Mouse (Mus musculus) MEL (cell line): ENCODE data around the gene Dhx40.

Experiments
- CHD1 ChIP-seq: IDR thresholded peaks from 2 replicates; pipeline ENCODE4 v1.6.1; 2012; ENCODE audit warnings: low read depth, mild to moderate bottlenecking, inconsistent platforms, low read length, improper control_type of control experiment
- CTCF ChIP-seq, 3 experiments: IDR thresholded peaks in 2 of 3; conservative IDR thresholded peaks in 1 of 3; 2 replicates each; pipeline ENCODE4 v1.5.1; 2011 to 2012; ENCODE audit warnings: low read length in 3 of 3, low read depth in 2 of 3, mild to moderate bottlenecking in 2 of 3, improper control_type of control experiment in 1 of 3, inconsistent platforms in 1 of 3, mixed read lengths in 1 of 3, moderate library complexity in 1 of 3; ENCODE audit not compliant: control insufficient read depth in 1 of 3, insufficient read depth in 1 of 3, poor library complexity in 1 of 3, severe bottlenecking in 1 of 3
- ELF1 ChIP-seq: IDR thresholded peaks from 2 replicates; pipeline ENCODE4 v1.6.1; 2014; ENCODE audit warnings: low read depth, mild to moderate bottlenecking, inconsistent platforms, low read length, improper control_type of control experiment, moderate library complexity
- ETS1 ChIP-seq: IDR thresholded peaks from 2 replicates; pipeline ENCODE4 v1.6.1; 2012; ENCODE audit warnings: low read depth, mild to moderate bottlenecking, inconsistent platforms, low read length, improper control_type of control experiment, moderate library complexity
- GATA1 ChIP-seq: IDR thresholded peaks from 2 replicates; pipeline ENCODE4 v1.6.1; 2011; ENCODE audit warnings: low read depth, low read length, improper control_type of control experiment
- MAX ChIP-seq: IDR thresholded peaks from 2 replicates; pipeline ENCODE4 v1.6.1; 2011; ENCODE audit warnings: low read length, improper control_type of control experiment
- MEF2A ChIP-seq: IDR thresholded peaks from 2 replicates; pipeline ENCODE4 v1.6.1; 2014; ENCODE audit warnings: low read depth, mild to moderate bottlenecking, inconsistent platforms, low read length, improper control_type of control experiment; ENCODE audit not compliant: poor library complexity, insufficient replicate concordance, severe bottlenecking; ENCODE audit errors: extremely low read depth
- NELFE ChIP-seq: IDR thresholded peaks from 2 replicates; pipeline ENCODE4 v1.6.1; 2011; ENCODE audit warnings: low read depth, low read length, improper control_type of control experiment
- POLR2A ChIP-seq, 2 experiments: IDR thresholded peaks; 2 replicates each; pipeline ENCODE4 v1.6.1; 2011 to 2012; ENCODE audit warnings: low read length in 2 of 2, mild to moderate bottlenecking in 2 of 2, control low read depth in 1 of 2, improper control_type of control experiment in 1 of 2, low read depth in 1 of 2, moderate library complexity in 1 of 2; ENCODE audit not compliant: control insufficient read depth in 1 of 2, insufficient read depth in 1 of 2, poor library complexity in 1 of 2
- POLR2AphosphoS5 ChIP-seq: IDR thresholded peaks from 2 replicates; pipeline ENCODE4 v1.6.1; 2012; ENCODE audit warnings: low read depth, borderline replicate concordance, mild to moderate bottlenecking, inconsistent platforms, low read length, moderate library complexity, mixed read lengths
- USF1 ChIP-seq: IDR thresholded peaks from 2 replicates; pipeline ENCODE4 v1.6.1; 2014; ENCODE audit warnings: low read depth, mild to moderate bottlenecking, inconsistent platforms, low read length, improper control_type of control experiment, moderate library complexity
- ZNF384 ChIP-seq: IDR thresholded peaks from 2 replicates; pipeline ENCODE4 v1.6.1; 2012; ENCODE audit warnings: low read depth, mild to moderate bottlenecking, inconsistent platforms, low read length, improper control_type of control experiment

DNA sequence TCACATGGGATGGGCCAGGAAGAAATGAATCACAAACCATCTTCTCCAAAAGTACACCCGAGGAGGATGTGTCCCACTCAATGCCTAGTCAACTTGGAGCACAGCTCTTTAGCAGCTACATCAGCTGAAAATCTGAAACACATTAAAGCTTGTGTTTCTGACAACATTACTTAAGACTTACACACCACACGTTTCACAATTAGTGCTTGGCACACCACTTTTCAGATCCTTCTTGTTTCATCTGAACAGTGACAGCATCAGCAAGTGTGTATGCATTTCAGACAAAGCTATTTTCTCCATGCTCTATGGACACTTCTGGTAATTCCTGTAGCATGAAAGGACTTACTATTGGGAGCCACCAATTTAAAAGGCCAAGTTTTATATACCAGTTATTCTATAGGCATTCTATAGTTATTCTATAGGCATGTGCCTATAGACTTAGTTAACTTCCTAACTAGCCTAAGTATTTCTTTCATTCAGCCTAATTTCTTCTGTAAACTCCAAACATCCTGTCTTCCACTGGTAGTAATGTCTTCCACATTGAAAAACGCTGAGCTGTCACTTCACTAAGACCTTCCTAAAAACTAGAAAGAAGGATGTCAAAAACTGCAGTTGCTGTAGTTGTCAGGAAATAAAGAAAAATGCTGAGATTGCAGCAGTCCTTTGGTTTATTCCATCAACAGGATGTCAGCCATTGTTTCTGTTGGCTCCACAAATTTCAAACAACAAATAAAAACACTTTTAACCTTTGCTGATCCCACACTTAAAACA, 61.7 kb downstream of the Dhx40 start:
- TF ChIP-seq GATA1 (no peak), MEF2A (no peak), POLR2A (IDR thresholded peaks at IDR 0.05; ENCODE audit: control insufficient read depth in 1 of 2, insufficient read depth in 1 of 2, low read depth in 1 of 2, low read length in 2 of 2, poor library complexity in 1 of 2) (no peak), CTCF (IDR thresholded peaks at IDR 0.05 in 2 of 3, conservative IDR thresholded peaks at IDR 0.05 in 1 of 3; ENCODE audit: control insufficient read depth in 1 of 3, insufficient read depth in 1 of 3, low read depth in 2 of 3, low read length in 3 of 3, poor library complexity in 1 of 3, severe bottlenecking in 1 of 3) (no peak), NELFE (no peak), USF1 (no peak), ELF1 (no peak), ETS1 (no peak), ZNF384 (no peak), MAX (no peak), CHD1 (no peak), POLR2AphosphoS5 (no peak)
